Mouse (Mus musculus): Measurements from ENCODE around the gene Ube2d3.
"Not testable (repeated sequence)": the region's sequence is repeated elsewhere in the genome, so short reads cannot be mapped to it uniquely, and the experiment has no call there.

Gene Ube2d3

DNA sequence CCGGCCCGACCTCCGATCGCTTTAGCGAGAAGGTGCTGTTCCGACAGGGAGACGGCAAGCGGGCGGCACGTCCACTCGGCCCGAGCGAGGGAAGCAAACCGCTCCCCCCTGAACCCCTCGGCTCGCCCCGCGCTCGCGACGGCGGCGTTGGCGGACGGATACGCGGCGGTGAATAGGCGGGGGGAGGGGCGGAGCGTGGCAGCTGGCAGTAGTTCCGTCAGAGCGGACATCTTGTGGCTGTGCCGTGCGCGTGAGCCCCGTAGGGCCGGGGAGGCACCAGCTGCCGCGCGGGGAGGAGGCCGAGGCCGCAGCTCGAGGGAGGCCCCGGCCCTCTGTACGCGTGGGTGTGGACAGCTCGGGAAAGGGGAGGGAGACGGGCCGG, 573 bp downstream of the Ube2d3 start:
- peak; percentile 90 for DNase-seq (ENCODE audit: low read depth, low spot score)

DNA sequence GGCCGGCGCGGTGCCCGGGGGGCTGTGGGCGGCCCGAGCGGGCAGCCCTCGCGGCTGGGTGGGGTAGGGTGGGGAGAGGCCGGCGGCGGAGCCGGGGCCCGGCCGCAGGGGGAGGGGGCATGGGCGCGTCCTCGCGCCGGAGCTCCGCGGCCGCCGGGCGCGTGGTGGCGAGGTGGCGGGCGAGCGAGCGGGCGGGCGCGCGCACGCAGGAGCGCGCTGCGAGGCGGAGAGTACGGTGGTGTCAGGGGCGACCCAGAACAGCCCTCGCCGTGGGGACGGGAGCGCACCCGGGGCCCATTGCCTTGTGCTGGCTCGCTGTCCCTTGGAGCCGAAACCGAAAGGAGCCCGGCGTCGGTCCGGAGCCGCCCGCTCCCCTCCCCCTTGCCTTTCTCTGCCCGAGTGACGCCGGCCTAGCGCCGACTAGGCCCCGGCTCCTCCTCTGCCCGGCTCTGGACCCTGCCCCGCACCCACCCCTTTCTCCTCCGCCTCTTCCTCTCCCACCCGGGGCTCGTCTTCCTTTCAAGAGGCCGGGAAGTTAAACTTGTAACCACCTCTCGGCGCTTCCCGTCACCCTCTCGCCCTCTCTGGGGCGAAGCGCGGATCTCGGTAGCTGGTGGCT, 1.1 kb downstream of the Ube2d3 start:
- DNase-seq (ENCODE audit: low read depth, low spot score), result peak; percentile 62

DNA sequence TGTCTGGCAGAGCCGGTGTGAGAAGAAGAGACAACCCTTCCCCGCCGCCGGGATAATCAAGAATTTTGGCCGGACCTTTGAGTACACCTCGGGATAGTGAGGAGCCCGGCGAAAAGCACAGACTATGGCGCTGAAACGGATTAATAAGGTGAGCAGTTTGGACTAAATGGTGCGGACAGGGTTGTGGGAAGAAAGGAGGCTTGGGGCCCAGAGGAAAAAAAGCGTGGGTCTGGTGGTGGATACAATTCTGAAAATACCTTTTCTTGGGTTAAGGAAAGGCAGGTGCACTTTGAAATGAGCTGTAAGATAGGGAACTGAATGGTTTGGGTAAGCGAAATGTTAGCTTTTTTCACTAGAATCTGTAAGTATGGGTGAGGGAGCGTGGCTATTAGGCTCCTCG, 1.7 kb downstream of the Ube2d3 start:
- no peak for DNase-seq (ENCODE audit: low read depth, low spot score)

DNA sequence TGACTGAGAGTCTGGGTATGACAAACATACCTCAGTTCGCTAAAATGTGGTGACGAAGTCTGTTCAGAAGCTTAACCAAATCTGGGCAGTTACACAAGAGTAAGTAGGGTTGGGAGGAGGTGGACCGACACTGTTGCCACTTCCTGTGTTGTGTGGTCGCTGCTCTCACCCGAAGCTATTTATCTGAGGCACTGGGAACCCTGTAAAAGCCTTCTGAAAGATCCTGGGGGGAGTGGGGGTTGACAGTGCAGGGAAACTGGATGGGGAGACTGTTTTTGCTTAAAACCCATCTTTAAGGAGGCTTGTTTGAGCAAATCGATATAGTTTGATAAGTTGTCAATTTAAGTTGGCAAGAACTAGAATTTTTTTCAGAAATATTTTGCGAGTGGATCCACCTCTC, 2.3 kb downstream of the Ube2d3 start:
- DNase-seq (ENCODE audit: low read depth, low spot score), result no peak

DNA sequence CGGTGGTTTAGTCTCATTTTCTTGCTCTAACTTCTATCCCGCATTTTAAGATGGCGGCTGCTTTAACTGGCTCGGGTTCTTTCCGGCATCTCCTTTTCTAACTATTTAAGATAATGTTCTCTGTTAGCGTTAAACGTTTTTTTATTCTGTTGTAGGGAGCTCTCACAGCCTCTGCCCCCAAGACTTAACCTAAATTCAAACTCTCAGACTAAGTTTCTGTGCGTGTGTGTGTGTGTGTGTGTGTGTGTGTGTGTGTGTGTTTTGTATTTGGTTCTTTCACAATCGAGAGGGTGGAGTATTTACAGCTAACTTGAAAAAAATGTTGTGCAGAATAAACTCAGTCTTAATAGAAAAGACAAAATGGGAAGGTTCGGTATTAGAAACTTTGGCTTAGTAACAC, 2.7 kb downstream of the Ube2d3 start:
- no peak for DNase-seq (ENCODE audit: low read depth, low spot score)

DNA sequence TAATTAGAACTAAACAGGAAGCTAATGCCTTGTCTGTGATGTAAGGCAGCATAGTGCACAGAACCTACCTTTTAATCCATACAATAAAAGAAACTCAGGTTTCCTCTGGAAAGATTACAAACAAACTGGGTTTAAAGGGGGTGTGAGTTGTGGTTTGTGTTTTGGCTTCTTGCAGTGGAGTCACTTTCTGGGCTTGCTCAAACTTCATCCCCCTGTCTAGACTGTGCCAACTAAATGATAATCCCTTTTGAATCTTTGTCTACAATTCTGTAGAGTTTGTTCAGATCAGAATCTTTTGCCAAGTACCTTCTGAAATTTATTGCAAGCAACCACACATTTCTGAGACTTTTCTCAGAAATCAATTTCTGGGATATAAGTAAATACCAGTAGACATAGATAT, 7.0 kb downstream of the Ube2d3 start:
- DNase-seq (ENCODE audit: low read depth, low spot score), result no peak

DNA sequence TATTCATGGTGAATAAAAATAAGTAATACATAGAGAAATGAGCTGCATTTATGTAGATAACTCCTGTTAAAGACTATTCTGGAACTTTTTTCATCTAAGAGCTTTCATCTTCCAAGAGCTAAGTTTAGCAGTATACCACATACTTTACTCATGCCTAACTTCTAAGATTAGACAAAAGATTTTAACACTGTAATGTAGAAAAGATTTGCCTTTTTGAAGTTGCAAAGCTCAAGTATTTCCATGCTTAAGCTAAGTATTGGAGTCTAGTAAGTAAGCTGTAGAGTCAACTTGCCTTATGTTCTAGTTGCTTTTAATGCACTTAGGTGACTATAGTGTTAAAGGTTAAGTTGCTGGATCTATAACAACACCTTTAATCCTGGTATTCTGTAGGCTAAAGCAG, 21.0 kb downstream of the Ube2d3 start:
- DNase-seq (ENCODE audit: low read depth, low spot score), result no peak

DNA sequence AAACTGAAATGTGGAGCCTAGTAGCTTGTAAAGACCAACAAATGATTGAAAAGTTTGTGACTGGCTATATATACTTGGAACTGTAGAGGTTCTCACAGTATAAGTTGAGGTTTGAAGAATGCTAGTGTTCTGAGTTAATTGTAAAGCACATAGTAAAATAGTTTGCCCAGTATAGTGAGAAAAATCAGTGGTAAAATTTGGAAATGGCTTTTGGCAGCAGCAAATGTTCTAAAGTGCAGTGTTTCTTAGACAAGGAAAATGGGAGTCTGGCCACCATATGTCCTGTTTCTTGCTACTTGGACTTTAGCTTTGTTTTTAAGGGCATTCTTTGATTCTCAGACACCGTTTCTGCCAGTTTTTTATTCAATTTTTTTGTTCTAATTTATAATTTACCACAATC, 30.5 kb downstream of the Ube2d3 start:
- DNase-seq (ENCODE audit: low read depth, low spot score), result no peak

DNA sequence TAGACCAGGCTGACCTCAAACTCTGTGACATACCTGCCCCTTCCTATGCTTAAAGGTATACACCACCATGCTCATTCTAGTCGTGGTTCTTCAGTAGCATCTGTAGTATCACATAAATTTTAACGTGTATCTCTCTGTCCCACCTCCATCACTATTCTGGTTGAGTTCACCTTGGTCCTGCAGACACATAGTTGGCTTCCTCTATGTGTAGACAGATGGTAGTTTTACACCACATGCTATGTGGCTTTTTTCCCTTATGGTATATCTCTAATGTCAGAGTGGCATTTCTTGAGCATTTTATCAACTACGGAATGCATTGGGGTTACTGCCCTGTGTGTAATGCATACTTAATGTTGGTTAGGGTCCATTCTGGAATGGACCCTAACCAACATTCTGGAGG, 31.2 kb downstream of the Ube2d3 start:
- DNase-seq (ENCODE audit: low read depth, low spot score), result no peak

DNA sequence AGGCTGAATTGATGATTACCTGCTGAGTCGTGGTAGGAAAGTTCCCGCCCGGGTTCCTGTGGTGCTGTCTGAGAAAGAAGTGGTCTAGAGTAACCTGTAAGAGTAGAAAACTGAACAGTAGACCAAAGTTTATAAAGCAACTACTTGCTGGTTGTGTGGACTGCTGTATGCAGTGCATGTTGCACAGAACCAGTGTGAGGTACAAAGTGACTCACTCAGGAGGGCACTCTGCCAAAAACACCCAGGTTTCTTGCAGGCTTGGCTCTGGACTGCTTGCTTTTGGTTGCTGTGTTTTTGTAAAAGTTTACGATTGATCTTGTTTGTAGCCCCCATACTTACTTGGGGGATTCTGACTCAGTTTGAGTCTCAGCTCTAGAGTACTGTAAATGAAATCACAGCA, 32.0 kb downstream of the Ube2d3 start:
- DNase-seq (ENCODE audit: low read depth, low spot score), result no peak

DNA sequence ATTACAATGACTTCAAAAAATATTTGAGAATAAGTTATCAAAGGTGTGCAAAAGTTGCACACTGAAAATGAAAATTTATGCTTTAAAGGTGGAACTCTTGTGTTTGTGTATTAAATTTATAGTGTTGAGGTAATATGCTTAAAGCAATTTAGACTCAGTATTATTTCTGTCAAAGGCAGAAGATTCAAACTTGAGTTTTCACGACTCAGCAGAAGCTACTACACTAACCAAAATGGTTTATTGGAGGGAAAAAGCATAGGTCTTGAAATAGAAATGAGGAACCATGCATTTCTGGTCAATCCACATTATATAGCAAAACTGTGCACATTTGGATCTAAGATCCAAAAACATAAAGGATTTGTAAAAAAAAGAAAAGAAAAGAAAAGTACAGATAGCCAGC, 32.9 kb downstream of the Ube2d3 start:
- no peak for DNase-seq (ENCODE audit: low read depth, low spot score)

DNA sequence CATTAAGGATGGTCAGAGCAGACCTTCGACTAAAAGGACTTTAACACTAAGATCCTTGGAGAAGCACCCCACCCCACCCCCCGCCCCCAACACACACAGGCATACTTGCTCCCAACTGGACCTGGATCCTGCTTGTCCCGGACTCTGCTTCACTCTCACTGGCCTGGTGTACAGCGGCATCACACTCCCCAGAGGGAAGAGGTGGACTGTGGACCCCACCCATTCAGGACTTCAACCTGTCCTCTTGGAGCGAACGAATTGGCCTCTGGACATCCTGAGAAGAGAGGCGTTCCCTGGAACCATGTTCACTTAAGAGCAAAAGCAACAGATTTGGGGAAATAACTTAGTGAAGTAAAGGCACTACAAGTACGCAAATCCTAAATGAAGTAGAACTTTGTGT, 37.1 kb downstream of the Ube2d3 start:
- no peak for DNase-seq (ENCODE audit: low read depth, low spot score)

DNA sequence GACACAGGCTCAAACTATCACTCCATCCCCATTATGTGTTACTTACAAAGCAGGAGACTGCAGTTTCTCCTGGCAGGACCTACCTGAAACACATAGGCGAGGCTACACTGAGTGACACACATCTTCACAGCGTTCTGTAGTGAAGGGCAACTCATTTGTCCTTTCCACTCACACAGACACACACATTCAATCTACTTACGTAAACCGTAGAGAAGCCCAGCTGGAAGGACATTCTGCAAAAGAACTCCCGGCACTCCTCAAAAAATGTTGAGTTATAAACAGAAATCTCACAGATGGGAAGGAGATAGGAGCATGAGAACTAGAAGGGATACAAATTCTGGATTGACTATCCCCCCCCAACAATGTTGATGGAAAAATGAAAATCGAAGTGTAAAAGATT, 38.3 kb downstream of the Ube2d3 start:
- no peak for DNase-seq (ENCODE audit: low read depth, low spot score)

DNA sequence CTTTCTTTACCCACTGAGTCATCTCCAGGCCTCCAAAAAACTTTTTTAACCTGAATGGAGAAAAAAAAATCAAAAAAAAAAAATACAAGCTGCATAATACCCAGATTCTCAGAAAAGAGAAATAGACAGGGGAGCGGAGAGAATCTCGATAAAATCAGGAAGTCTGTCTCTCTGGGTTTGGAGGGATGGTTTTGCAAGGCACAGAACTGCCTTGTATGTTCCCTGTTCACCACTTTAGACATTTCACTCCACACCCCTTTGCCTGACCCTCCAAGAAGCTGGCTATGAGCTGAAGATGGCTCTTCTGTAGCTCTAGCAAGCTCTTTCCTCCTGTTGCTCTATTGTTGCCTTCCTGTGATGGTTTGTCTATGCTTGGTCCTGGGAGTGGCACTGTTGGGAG, 39.0 kb downstream of the Ube2d3 start:
- DNase-seq (ENCODE audit: low read depth, low spot score), result no peak

DNA sequence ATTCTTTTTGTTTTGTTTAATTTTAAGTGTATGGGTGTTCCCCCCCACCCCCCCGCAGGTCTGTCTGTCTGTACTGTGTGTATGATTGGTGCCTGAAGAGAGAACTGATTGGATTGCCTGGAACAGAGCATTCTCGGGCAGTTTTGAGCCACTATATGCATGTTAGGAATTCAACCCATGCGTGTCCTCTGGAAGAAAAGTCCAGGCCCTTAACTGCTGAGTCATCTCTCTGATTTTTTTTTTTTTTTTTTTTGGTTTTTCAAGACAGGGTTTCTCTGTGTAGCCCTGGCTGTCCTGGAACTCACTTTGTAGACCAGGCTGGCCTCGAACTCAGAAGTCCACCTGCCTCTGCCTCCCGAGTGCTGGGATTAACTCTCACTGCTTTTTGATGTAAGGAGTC, 41.1 kb downstream of the Ube2d3 start:
- DNase-seq (ENCODE audit: low read depth, low spot score), result not testable (repeated sequence)

DNA sequence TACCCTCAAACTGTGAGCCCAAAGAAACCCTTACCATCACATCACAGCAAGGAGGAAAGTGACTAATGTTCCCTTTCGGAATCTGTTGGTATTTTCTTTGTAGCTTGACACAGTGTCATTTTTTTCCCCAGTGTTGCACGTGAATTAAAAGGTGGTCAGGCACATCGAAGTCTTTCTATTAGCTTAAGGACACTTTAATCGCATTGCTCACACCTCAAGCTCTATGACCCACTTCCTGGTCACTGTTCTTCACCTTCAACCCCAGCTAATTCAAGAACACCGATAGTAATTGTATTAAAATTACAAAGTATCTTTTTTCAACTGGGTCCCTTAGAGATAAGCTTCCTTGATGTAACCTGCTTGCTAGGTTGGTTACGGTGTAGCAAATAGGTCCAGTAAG, 42.8 kb downstream of the Ube2d3 start:
- no peak for DNase-seq (ENCODE audit: low read depth, low spot score)

DNA sequence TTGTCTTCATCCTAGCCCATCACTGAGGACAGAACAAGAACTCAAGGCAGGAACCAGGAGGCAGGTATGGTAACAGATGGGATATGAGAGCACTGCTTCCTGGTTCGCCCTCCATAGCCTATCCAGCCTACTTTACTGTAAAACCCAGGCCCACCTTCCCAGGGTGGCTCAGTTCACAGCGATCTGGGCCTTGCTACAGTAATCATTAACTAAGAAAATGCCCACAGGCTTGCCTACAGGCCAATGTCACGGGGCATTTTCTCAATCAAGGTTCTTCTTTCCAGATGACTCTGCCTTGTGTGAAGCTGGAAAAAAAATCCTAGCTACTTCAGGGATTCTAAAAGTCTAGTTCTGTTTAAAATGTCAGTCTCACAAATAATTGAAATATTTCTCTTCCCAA, 43.7 kb downstream of the Ube2d3 start:
- DNase-seq (ENCODE audit: low read depth, low spot score), result no peak

DNA sequence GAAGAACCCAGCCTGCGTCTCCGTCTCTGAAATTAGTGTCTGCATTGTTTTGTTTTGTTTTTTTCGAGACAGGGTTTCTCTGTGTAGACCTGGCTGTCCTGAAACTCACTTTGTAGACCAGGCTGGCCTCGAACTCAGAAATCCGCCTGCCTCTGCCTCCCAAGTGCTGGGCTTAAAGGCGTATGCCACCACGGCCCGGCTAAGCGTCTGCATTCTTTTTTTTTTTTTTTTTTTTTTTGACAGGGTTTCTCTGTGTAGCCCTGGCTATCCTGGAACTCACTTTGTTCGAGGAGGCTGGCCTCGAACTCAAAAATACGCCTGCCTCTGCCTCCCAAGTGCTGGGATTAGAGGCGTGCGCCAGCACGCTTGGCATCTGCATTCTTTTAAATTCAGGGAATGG, 46.7 kb downstream of the Ube2d3 start:
- DNase-seq (ENCODE audit: low read depth, low spot score), result not testable (repeated sequence)

DNA sequence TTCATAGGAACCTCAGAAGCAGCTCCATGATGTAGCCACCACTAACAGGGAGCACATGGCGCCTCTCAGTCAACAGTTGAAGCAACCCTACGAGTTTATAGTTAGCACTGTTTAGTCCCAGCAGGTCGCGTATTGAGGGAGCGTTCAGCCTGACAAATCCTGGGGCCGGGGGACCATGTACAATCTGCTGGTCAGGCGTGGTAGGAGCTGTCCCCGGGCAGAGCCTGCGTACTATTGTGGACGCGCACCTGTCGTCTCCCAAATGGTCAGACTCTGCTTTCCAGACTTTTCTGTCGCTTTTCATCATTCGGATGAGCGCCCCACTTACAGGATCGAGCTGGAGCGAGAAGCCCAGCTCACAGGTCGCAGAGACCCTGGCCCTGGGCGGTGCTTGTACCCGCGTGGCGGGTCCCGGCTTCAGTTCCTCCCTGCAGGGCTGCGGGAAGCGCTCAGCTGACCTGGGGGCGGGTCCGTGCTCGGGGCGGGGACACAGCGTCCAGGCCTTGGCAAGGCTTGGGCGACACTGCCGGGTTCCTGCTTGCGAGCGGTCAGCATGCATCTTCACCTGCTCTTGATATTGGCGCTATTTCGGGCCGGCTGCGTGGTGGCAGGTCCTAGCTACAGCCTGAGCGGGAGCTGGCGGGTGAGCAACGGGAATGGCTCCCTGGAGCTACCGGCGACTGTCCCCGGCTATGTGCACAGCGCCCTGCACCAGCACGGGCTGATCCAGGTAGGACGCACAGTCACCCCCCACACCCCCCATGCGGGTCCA, 47.4 kb downstream of the Ube2d3 start, which contains the start of gene Manba:
TSS of gene Manba (plus strand) at position 484 of the 772 bp plus-strand sequence.
- DNase-seq (ENCODE audit: low read depth, low spot score), result peak; percentile 34

DNA sequence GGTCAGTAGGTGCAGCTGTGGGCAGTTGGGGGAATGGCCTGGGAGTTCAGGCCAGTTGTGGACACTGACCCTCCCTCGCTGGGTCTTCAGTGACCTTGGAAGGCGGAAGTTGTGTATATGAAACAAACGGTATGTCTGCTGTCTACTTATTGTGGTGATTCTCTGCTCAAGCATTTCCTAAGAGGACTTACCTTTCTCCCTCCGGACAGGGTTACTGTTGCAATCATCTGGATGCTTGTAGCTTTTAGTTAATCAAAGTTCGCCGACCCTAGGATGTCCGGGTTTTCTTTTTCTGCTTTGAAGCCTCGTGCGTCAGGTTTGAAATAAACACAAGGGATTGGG, 47.9 kb downstream of the Ube2d3 start:
- DNase-seq (ENCODE audit: low read depth, low spot score), result no peak

DNA sequence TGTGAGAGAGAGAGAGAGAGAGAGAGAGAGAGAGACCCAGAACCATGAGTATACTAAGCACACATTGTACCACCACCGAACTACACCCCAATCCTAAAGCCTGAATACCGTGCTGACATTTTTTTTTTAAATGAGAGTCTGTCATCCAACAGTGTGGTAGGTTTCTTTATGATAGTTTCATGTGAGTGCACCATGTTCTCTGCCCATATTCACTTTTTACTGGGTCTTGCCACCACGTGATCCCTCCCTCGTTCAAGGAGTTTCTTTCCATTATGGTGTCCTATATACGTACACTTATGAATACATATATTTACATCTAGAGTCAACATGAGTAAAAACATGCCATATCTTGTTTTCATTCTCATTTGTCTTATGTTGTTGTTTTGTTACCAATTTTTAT, 48.4 kb downstream of the Ube2d3 start:
- DNase-seq (ENCODE audit: low read depth, low spot score), result no peak

DNA sequence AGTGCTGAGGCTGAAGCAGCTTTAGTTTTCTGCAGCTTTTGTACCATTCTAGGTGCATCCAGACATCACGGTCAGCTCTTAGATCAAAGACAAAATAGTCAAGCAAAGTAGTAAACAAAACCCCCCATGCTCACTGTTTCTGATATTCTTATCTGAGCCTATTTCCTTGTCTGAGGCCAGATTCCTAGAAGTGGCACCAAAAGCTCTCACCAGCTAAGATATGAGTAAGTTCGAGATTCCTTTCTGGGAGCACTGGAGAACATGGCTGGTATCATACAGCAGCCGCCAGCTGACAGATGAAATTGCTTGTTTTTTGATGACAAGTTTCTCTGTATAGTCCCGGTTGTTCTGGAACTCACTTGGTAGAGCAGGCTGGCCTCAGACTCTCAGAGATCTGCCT, 49.9 kb downstream of the Ube2d3 start:
- DNase-seq (ENCODE audit: low read depth, low spot score), result no peak

DNA sequence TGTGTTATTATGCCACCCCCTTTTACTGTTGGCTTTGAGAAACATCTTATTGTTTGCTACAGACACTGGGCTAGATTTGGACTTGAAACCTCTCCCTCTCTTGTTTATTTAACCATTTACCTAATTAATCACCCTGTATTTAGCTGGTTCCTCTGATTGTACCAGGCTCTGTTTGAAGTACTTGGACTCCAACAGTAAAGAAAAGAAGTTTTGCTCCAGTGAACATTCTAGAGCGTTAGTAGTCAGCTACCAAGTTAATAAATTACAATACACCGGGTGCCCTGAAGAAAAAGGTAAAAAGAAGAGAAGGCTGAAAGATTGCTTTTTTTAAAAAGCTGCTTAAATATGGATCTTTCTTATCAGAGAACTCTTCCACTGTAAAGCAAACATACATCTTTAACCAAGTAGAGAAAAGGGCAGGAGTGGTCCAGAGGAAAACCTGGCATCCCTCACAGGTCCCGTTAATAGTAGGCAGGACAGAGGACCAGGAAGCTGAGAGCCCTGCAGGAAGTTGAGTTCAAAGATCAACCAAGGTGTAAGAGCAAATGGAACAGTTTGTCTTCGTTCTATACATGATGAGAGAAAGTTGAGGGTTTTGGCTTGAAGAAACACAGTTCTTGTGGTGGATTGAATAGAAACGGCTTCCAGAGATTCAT, 52.0 kb downstream of the Ube2d3 start:
- no peak for DNase-seq (ENCODE audit: low read depth, low spot score)
